Mouse (Mus musculus) forebrain, embryonic 13.5 days (tissue): ENCODE measurements around the gene Trp53i13. TPM values are rescaled to one million over a fixed set of nuclear protein-coding genes. Genes with fewer than 3 reads are reported as not detected.

Experiments used
- ATAC-seq: fragments of 200-750 bp; cut with Nextera tagmentation; 2 replicates; pipeline ENCODE4 v1.8.0; 2017
- H3K27ac ChIP-seq: fragments of 300-500 bp; sonication (generic); 2 replicates; pipeline ENCODE4 v1.5.1; 2015; ENCODE audit warnings: inconsistent platforms, mild to moderate bottlenecking, moderate library complexity
- H3K27me3 ChIP-seq: fragments of 300-500 bp; sonication (generic); 2 replicates; pipeline ENCODE4 v1.6.1; 2015; ENCODE audit warnings: mild to moderate bottlenecking, inconsistent platforms
- H3K36me3 ChIP-seq: fragments of 300-500 bp; sonication (generic); 2 replicates; pipeline ENCODE4 v1.6.1; 2015; ENCODE audit warnings: mild to moderate bottlenecking, inconsistent platforms; ENCODE audit not compliant: poor library complexity, severe bottlenecking
- H3K4me1 ChIP-seq: fragments of 300-500 bp; sonication (generic); 2 replicates; pipeline ENCODE4 v1.6.1; 2015; ENCODE audit warnings: inconsistent platforms
- H3K4me2 ChIP-seq: fragments of 300-500 bp; sonication (generic); 2 replicates; pipeline ENCODE4 v1.6.1; 2015; ENCODE audit warnings: inconsistent platforms, mild to moderate bottlenecking, moderate library complexity
- H3K4me3 ChIP-seq: fragments of 300-500 bp; sonication (generic); 2 replicates; pipeline ENCODE4 v1.5.1; 2015; ENCODE audit warnings: mild to moderate bottlenecking, inconsistent platforms
- H3K9ac ChIP-seq: fragments of 300-500 bp; sonication (generic); 2 replicates; pipeline ENCODE4 v1.6.1; 2015; ENCODE audit warnings: mild to moderate bottlenecking, inconsistent platforms
- H3K9me3 ChIP-seq: fragments of 300-500 bp; sonication (generic); replicated peaks from 2 replicates; pipeline ENCODE4 v1.6.1; 2016; ENCODE audit warnings: inconsistent platforms
- WGBS: fragments of 180-500 bp; shearing (Covaris S2); methylation state at CpG from one replicate; pipeline ENCODE4 v1.1.7; 2015; 5-methylcytosine and 5-hydroxymethylcytosine counted together
- polyA plus RNA-seq: library from polyadenylated mRNA; unstranded; fragments of >200 nt; fragmentation: Nextera tagmentation; extraction: Ambion mirVana; gene quantifications from 2 replicates; pipeline ENCODE4 v1.2.1, GENCODE M21; 2015

Gene Trp53i13
- polyA plus RNA-seq, 1 experiment from 2014 or later = 19.7 TPM

DNA sequence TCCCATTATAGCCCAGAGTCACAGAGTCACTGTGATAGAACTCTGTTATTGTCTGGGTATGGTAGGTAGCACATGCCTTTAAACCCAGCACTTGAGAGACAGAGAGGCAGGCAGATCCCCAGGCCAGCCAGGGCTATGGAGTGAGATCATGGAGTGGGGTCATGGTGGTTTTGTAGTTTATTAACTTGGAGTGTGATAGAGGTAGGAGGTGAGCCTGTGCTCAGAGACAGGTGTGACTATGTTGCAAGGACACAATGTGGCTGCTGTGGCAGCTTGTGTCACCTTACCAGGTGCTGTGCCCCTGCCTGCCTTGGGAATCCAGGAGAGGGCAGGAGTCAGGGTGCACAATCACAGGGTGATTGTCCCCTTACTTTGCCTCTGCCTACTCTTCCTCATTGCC, 20.3 kb downstream of the Trp53i13 start:
- Histone ChIP-seq H3K27me3 (no peaks in the 10 kb centered on the region), H3K9ac (peak overlapping the region; percentile 98; the same call in 1 of the 2 replicates), H3K36me3 (peaks cover 20% of the 10 kb centered on the region), H3K4me1 (peaks cover 70% of the 10 kb centered on the region), H3K4me2 (peak overlapping the region; percentile 99; the same call in 1 of the 2 replicates), H3K4me3 (no peak overlapping the region), H3K9me3 (no peaks in the 10 kb centered on the region), H3K27ac (no peak overlapping the region; the same call in 1 of the 2 replicates)
- ATAC-seq = no peak

GRCm38 (mm10) chr11:77494782-77495181, 21.0 kb downstream of the Trp53i13 start:
- Histone ChIP-seq H3K4me2 (peak overlapping the region; percentile 99), H3K9me3 (no peaks in the 10 kb centered on the region), H3K4me1 (peaks cover 73% of the 10 kb centered on the region), H3K27ac (0 out of 2 replicates have a peak overlapping the region, but pooled peaks have one; percentile 15), H3K4me3 (peak overlapping the region; percentile 97), H3K36me3 (peaks cover 13% of the 10 kb centered on the region), H3K9ac (peak overlapping the region; percentile 98), H3K27me3 (no peaks in the 10 kb centered on the region)
- ATAC-seq = no peak
- WGBS = 77% methylated on average over 6 of the region's 6 CpGs

- peak overlapping the region; percentile 85 for H3K27ac ChIP-seq
- no peak for ATAC-seq
- H3K9me3 ChIP-seq = no peaks in the 10 kb centered on the region
- H3K4me2 ChIP-seq = peak overlapping the region; percentile 99
- peaks cover 8% of the 10 kb centered on the region for H3K36me3 ChIP-seq
- H3K4me1 ChIP-seq = peaks cover 73% of the 10 kb centered on the region
- 35% methylated on average over 4 of the region's 4 CpGs for WGBS
- no peaks in the 10 kb centered on the region for H3K27me3 ChIP-seq
- H3K9ac ChIP-seq = peak overlapping the region; percentile 98
- H3K4me3 ChIP-seq = peak overlapping the region; percentile 97
These were observed 21.5 kb downstream of the Trp53i13 start for GRCm38 (mm10) chr11:77494344-77494676.

GRCm38 (mm10) chr11:77493512-77494343, 22.1 kb downstream of the Trp53i13 start, which contains the start of gene Git1:
Gene Git1 (plus strand): TSS chr11:77493562.
- Histone ChIP-seq H3K36me3 (0 out of 2 replicates have a peak, but pooled peaks cover 3% of the 10 kb centered on the region), H3K27ac (peak within 1 kb of the TSS; percentile 85), H3K4me1 (peaks cover 76% of the 10 kb centered on the region), H3K27me3 (no peaks in the 10 kb centered on the region), H3K4me3 (peak within 1 kb of the TSS; percentile 97), H3K9me3 (no peaks in the 10 kb centered on the region), H3K9ac (peak within 1 kb of the TSS; percentile 98), H3K4me2 (peak within 1 kb of the TSS; percentile 99)
- WGBS = 1% methylated on average over 29 of the region's 74 CpGs
- no peak for ATAC-seq

GRCm38 (mm10) chr11:77492911-77493332, 22.9 kb downstream of the Trp53i13 start:
- under 1% methylated on average over 28 of the region's 32 CpGs for WGBS
- H3K27ac ChIP-seq = peak overlapping the region; percentile 83
- no peaks in the 10 kb centered on the region for H3K27me3 ChIP-seq
- H3K4me2 ChIP-seq = peak overlapping the region; percentile 99
- H3K4me3 ChIP-seq = peak overlapping the region; percentile 97
- H3K4me1 ChIP-seq = peaks cover 77% of the 10 kb centered on the region
- H3K9ac ChIP-seq = peak overlapping the region; percentile 98
- no peaks in the 10 kb centered on the region for H3K36me3 ChIP-seq
- ATAC-seq = peak; percentile 76
- no peaks in the 10 kb centered on the region for H3K9me3 ChIP-seq

DNA sequence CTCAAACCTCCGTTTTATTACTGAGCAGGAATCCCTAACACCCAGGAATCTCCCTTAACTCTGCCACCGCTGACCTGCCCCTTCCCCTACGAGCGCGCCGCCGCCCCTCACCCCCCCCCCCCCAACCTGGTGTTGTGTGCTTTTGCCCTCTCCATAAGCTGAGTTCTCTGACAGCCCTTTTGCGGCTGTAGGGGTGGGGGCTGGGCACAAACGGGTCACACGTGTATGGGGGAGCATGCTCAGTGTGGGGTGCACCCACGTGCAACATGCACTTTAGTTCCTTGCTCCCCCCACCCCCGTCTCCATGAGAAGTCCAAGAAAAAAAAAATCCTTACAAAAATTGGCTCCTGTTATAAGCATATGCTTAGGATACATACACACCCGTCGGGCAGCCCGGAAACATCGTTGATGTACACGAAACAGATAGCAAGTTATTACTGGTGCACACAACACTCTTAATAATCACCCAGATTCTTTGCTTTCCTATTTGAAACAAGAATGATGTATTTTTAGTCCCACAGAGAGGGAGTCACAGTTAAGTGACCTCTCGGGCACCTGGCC, 23.4 kb downstream of the Trp53i13 start:
- Histone ChIP-seq H3K4me1 (peaks cover 77% of the 10 kb centered on the region), H3K9me3 (no peaks in the 10 kb centered on the region), H3K9ac (peak overlapping the region; percentile 98), H3K27me3 (no peaks in the 10 kb centered on the region), H3K4me3 (peak overlapping the region; percentile 97), H3K4me2 (peak overlapping the region; percentile 99), H3K27ac (peak overlapping the region; percentile 83), H3K36me3 (no peaks in the 10 kb centered on the region)
- WGBS = under 1% methylated on average over 18 of the region's 18 CpGs
- no peak for ATAC-seq

GRCm38 (mm10) chr11:77491502-77492291, 24.1 kb downstream of the Trp53i13 start:
- H3K36me3 ChIP-seq = no peaks in the 10 kb centered on the region
- H3K27me3 ChIP-seq = no peaks in the 10 kb centered on the region
- H3K4me1 ChIP-seq = peaks cover 77% of the 10 kb centered on the region
- H3K27ac ChIP-seq = peak overlapping the region; percentile 83
- H3K9me3 ChIP-seq = no peaks in the 10 kb centered on the region
- H3K4me3 ChIP-seq = peak overlapping the region; percentile 97
- peak; percentile 59 for ATAC-seq
- WGBS = 1% methylated on average over 23 of the region's 23 CpGs
- peak overlapping the region; percentile 99 for H3K4me2 ChIP-seq
- peak overlapping the region; percentile 98 for H3K9ac ChIP-seq

GRCm38 (mm10) chr11:77491123-77491501, 24.7 kb downstream of the Trp53i13 start:
- ATAC-seq = peak; percentile 75
- H3K4me1 ChIP-seq = peaks cover 83% of the 10 kb centered on the region
- peak overlapping the region; percentile 99 for H3K4me2 ChIP-seq
- peak overlapping the region; percentile 83 for H3K27ac ChIP-seq
- H3K4me3 ChIP-seq = peak overlapping the region; percentile 97
- H3K9ac ChIP-seq = peak overlapping the region; percentile 98
- under 1% methylated on average over 13 of the region's 13 CpGs for WGBS
- no peaks in the 10 kb centered on the region for H3K9me3 ChIP-seq
- no peaks in the 10 kb centered on the region for H3K36me3 ChIP-seq
- no peaks in the 10 kb centered on the region for H3K27me3 ChIP-seq

GRCm38 (mm10) chr11:77490451-77490850, 25.3 kb downstream of the Trp53i13 start:
- Histone ChIP-seq H3K4me2 (peak overlapping the region; percentile 99), H3K27me3 (no peaks in the 10 kb centered on the region), H3K9ac (peak overlapping the region; percentile 98; the same call in 1 of the 2 replicates), H3K27ac (peak overlapping the region; percentile 92; the same call in 1 of the 2 replicates), H3K9me3 (no peaks in the 10 kb centered on the region), H3K4me1 (peaks cover 83% of the 10 kb centered on the region), H3K36me3 (no peaks in the 10 kb centered on the region), H3K4me3 (peak overlapping the region; percentile 96)
- 69% methylated on average over 6 of the region's 6 CpGs for WGBS
- ATAC-seq = no peak

DNA sequence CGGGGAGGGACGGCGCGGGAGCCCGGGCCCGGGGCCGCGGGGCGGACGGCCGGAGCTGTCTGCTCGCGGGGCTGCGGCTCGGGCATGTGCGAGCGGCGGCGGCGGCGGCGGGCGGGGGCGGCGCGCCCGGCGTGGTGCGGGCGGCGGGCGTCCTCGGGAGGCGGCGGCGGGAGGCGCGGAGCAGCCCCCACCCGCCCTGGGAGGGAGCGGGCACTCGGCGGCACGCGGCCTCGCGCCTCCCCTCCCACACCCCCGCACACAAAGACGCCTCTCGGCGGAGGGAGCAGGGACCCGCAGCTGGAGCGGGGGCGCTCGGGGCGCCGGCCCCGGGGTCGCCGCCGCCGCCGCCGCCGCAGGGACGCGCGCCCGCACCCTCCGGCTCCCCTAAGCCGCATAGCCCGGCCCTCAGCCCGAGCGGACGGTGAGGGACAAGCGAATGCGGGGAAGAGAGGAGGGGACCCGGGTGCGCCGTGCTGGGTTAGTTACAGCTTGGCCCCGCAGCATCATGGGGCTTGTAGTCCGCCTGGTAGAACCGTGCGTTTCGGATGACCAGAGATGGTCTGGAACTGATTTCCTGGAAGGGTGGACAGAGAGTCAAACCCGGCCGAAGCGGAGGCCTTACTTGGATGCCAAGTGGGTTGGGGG, 26.1 kb downstream of the Trp53i13 start, which contains the start of gene Ankrd13b:
Gene Ankrd13b, minus strand, starts transcription at position 88 of the 645 bp plus-strand sequence.
- peak; percentile 67 for ATAC-seq
- Histone ChIP-seq H3K4me2 (peak within 1 kb of the TSS; percentile 99), H3K9ac (peak within 1 kb of the TSS; percentile 98), H3K9me3 (no peaks in the 10 kb centered on the region), H3K36me3 (no peaks in the 10 kb centered on the region), H3K4me3 (peak within 1 kb of the TSS; percentile 96), H3K27me3 (no peaks in the 10 kb centered on the region), H3K27ac (peak within 1 kb of the TSS; percentile 92), H3K4me1 (peaks cover 82% of the 10 kb centered on the region)
- under 1% methylated on average over 41 of the region's 87 CpGs for WGBS

DNA sequence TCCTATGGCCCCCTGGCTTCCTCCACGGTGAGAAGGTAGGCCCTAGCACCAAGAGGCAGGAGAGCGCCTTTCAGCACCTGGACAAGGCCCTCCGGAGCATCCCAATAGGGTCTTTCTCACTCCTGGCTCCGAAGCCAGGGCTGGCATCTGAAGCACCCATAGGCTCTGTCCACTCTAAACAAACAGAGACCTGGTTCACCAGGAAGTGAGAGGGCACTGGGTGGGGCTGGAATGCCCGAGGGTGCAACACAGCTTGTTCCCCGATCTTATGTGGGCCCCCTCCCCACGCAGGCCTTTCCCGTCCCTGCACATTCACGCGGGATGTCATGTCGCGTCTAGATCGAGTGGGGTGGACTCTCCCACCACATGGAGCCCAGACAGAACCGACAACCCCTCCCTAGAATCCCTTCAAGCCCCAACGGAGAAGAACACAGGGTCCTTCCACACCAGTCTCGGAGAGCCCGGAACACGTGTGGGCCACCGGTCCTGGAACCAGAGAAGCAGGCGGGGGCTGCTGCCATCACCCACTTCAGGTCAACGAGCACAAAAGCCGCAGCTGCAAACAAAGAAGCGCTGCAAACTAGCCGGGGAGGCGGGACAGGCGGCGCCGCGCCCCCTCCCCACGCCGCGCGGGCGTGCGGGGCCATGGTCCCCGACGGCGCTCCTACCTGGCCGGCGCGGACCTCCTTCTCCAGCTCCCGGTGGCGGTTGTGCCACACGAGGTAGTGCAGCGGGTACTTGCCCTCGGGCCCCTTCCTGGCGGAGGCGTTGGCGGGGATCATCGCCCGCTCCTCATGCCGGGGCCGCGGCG, 26.8 kb downstream of the Trp53i13 start:
- H3K36me3 ChIP-seq = no peaks in the 10 kb centered on the region
- peak overlapping the region; percentile 92 for H3K27ac ChIP-seq
- WGBS = 1% methylated on average over 54 of the region's 55 CpGs
- H3K4me1 ChIP-seq = peaks cover 78% of the 10 kb centered on the region
- peak overlapping the region; percentile 96 for H3K4me3 ChIP-seq
- no peaks in the 10 kb centered on the region for H3K9me3 ChIP-seq
- peak overlapping the region; percentile 98 for H3K9ac ChIP-seq
- no peaks in the 10 kb centered on the region for H3K27me3 ChIP-seq
- peak overlapping the region; percentile 99 for H3K4me2 ChIP-seq
- no peak for ATAC-seq
